Mouse (Mus musculus): Measurements from ENCODE around the gene Spsb2. TPM values are rescaled to one million over a fixed set of nuclear protein-coding genes. Genes with fewer than 3 reads are reported as not detected.

Spsb2 gene
- 1 to 10 TPM; 3.3 to 5.0 TPM for total RNA-seq (2021)
- long read RNA-seq, partial matches to known transcripts = 0 of 1 reads
- long read RNA-seq, other reads (novel, unspliced or antisense) = 0 of 1 reads

DNA sequence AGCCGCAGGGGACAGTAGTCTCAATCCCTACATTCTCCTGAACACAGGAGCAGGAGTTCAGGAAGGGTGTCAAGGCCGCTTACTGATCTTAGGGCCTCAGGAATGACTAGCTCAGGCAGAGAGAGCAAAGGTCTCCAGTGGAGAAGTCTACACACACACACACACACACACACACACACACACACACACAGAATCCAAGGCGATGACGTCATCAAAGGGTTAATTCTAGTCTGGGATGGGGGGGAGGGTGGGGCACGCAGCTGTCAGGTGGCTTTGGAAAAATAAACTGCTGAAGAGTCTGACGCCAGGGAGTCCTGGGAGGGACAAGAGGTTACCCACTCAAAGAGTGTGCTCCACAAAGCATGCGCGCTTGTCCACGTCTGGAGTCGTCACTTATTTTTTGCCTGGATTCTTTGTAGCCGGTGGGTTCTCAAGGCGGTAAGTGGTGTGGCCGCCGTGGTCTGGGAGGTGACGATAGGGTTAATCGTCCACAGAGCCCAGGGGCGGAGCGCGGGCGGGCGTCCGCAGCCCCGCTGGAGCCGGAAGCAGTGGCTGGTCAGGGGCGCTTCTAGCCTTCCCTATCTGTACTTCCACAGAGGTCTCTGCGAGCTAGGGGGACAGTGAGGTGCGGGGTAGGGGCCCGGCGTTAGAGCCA is at the start of gene Spsb2:
Spsb2 (plus strand) TSS at position 304 of the 655 bp plus-strand sequence.
- DNase-seq (ENCODE audit: low spot score in 2 of 2) = peak; percentile 60 to 72

DNA sequence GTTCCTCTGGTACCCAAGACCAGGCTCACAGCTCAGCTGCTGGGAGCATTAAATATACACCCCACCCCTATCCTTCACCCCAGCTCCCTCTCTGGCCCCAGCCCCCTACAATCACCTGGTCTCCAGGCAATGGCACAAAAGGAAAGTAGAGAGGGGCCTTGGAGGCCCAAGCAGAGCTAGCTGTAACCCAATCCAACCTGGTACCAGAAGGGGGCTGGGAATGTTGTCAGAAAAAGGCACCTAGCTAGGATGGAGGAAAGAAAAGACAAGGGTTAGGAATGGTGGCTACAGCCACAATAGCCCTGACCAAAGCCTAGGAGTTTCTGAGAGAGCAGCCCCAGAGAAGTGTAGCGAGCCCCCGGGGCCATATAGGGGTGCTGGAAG is 49.6 kb upstream of the Spsb2 start:
- no peak for DNase-seq (ENCODE audit: low spot score in 2 of 2)

GRCm38 (mm10) chr6:124759259-124759658 is 49.2 kb upstream of the Spsb2 start:
- peak; percentile 83 to 85 for DNase-seq (ENCODE audit: low spot score in 2 of 2)

DNA sequence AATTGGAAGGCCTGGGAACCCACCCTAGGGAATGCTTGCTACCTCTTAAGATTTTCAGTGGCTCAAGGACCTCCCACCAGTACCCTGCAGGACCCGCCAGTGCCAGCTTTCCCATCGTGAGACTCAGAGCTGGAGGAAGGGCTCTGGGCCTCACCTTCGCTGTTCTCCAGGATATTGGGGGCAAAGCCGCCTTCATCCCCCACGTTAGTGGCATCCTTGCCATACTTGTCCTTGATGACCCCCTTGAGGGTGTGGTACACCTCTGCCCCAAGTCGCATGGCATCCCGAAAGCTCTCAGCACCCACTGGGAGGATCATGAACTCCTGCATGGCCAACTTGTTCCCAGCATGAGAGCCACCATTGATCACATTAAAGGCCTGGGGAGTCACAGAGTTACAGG is 42.5 kb upstream of the Spsb2 start:
- DNase-seq (ENCODE audit: low spot score in 2 of 2) = no peak

- DNase-seq (ENCODE audit: low spot score in 2 of 2) = no peak
Observed at GRCm38 (mm10) chr6:124767536-124767919, 40.9 kb upstream of the Spsb2 start.

DNA sequence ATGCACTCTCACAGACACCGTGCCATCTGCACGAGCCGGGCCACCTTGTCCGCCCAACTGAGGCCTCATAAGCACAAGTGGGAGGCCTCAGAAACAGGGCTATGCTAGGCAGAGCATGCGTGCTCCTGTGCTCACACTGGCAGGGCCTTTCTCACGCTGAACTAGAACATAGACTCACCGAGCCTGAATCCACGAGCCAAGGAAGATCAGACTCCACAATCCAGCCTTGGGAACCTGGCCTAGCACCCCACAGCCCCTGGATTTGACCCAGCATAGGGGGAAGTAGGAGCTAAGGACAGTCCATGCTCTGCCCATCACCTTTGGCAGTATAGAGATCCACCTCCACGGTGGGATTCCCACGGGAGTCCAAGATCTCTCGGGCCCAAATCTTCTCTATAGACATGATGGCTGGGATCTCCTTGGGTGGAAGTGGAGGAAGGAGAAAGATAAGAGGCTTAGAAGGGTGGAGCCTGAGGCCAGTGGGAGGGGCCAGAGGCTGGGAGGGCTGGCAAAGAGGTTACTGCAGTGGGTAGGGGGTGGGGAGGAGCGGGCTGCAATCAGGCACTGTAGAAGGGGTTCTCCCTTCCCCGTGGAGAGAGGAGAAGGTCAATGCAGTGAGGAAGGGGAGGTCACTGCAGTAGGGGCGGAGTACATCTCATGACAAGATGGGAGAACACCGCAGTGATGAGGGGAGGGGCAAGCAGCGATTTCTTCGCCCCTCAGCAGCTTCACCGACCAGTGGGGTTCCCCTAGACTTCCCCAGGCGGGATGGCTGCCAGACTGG is 40.3 kb upstream of the Spsb2 start:
- DNase-seq (ENCODE audit: low spot score in 2 of 2) = peak; percentile 56 to 66

DNA sequence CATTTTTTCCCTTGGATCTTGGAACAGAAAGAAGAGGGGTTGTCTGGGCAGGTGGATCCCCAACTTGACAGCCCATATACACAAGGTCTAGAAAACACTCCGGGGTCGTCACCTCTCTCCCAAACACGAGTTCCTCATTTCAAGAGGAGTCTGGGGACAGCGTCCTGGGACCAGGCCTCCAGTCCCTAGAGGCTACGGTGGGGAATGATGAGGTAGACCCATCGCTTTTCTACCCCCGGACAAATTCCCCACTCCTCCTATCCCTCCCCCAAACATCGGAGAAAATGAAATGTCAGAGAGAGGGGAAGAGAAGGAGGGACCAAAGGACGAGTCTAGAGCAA is 39.8 kb upstream of the Spsb2 start:
- no peak for DNase-seq (ENCODE audit: low spot score in 2 of 2)

DNA sequence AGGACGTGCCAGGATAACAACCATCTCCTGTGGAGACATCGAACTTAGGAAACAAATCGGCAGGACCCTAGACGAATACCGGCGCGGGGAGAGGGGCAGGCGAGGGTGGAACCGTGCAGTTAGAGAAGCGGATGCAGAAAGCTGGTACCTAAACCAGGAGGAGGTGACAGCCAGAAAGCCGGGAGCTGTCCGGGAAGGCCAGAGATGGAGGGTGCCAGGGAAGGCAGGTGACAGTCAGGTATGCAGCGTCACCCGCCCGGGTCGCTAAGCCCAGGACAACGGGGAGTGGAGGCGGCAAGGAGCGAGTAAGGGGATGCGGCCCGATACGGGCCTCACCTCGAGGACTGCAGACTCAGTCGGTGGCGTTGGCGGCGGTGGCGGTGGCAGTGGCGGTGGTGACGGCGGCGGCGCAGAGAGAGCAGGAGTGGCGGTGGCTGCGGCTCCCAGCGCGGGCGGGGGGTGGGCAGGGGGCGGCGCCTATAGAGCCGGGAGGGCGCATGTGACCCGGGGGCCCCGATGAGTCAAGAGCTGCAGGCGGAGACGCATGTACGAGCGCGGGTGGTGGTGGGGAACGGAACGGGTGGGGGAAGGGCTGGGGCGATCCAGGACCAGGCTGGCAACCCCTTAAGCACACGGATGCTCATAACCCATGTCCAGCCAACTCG is 39.2 kb upstream of the Spsb2 start, which contains the start of gene Eno2:
Eno2 (minus strand) TSS at position 573 of the 665 bp plus-strand sequence.
- peak; percentile 66 to 77 for DNase-seq (ENCODE audit: low spot score in 2 of 2)

DNA sequence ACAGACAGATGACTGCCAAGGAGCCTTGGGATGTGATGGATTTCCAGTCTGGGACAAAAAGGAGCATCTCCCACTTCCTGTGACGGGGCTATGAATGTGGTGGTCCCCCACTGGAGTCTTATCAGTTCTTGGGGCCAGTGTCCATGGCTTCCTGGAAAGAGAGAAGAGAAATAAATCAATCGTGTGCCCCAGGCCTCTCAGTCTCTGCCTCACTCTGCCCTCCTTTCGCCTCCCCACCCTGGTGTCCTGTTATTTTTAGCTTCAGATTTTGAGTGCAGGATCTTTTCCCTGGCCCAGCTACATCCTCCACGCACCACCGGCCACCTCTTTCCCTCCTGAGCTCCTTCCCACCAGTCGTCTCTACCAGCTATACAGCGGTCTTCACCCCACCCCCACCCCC is 38.4 kb upstream of the Spsb2 start:
- no peak for DNase-seq (ENCODE audit: low spot score in 2 of 2)

DNA sequence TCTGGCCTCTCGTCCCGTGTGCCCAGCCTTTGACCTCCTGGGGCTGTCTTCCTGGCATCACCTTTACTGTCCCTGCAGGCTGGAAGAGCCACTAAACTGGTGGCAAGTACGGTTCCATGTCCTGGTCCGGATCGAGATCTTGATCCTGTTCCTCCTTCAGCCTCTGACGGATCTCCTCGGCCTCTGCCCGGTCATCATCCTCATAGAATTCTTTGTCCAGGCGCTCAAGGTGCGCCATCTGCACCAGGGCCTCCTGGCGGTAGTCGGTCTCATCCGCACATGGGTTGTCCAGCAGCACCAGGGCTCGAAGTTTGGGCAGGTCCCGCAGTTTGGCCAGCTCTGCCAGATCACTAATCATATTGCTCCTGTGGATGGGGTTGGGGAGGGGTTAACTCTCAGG is 38.0 kb upstream of the Spsb2 start:
- no peak for DNase-seq (ENCODE audit: low spot score in 2 of 2)

DNA sequence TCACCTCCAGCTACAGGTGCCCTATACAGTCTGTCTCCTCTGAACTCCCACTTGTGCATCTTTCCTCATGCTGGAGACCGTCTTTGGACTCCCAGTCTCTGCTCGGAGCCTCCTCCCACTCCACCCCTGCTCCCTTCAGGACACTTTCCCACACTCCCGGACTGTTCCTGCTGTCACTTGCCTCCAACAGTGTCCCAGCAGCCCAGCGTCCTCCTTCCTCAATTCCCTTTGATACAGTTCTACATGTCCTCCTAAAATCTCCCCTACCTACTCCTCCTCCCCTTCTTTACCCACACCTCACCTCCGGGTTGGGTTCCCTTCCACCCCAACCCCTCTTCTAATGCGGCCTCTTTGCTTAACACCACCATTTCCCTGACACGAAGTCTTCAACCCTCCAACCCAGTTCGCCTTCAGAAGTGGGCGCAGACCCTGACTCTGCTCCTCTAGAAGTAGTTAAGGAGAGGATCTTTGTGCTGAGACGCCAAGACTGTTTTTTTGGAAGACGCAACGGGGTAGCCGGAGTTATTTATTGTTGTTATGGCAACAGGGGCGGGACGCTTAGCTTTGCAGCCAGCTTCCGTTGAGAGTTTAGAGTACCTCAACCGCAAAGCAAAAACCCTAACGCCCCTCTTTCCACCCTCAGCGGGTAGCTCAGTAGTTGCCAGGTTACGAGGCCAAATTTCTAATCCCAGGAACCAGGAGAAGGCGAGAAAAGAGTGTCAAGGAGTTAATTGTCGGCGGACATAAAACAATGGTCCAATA is 29.1 kb upstream of the Spsb2 start, which contains the start of gene Lrrc23:
Lrrc23 (minus strand) TSS at position 506 of the 762 bp plus-strand sequence.
- peak in 1 of 2 experiments; percentile 47 for DNase-seq (ENCODE audit: low spot score in 2 of 2)

DNA sequence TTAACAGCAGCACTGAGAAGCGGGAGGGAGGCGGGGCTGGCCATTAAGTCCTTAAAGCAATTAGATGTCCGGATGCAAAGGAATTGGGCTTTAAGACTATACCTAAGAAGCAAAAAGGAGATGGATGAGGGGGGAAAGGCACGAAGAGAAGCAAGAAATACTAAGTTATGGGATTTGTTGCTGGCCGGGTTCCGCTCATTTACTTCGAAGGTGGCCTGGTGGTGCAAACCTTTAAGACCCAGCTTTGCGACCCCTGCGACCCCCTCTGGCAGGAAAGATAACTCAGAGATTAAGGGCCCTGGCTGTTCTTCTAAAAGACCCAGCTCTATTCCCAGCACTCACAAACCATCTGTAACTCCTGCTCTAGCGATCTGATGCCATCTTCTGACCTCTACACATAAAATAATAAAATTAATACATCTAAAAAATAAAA is 28.5 kb upstream of the Spsb2 start:
- no peak for DNase-seq (ENCODE audit: low spot score in 2 of 2)

GRCm38 (mm10) chr6:124780917-124781316 is 27.5 kb upstream of the Spsb2 start:
- DNase-seq (ENCODE audit: low spot score in 2 of 2) = no peak

DNA sequence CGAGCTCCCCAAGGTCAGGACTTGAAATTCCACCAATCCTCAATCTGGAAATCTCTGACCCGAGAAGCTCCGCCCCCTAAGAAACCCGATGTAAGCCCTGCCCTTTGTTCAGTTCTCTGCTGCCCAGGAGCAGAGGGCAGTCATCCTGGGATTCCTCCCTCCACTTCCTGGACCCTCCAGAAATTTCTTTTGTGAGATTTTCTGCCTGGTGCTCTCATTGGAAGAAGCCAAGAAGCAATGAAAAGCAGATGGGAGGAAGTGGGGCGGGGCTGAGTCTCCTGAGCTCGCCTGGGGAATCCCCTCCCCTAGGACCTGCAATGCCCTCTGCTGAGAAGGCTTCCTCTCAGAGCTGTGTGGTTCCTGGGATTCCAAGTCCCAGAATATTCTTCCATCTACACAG is 26.0 kb upstream of the Spsb2 start:
- no peak for DNase-seq (ENCODE audit: low spot score in 2 of 2)

DNA sequence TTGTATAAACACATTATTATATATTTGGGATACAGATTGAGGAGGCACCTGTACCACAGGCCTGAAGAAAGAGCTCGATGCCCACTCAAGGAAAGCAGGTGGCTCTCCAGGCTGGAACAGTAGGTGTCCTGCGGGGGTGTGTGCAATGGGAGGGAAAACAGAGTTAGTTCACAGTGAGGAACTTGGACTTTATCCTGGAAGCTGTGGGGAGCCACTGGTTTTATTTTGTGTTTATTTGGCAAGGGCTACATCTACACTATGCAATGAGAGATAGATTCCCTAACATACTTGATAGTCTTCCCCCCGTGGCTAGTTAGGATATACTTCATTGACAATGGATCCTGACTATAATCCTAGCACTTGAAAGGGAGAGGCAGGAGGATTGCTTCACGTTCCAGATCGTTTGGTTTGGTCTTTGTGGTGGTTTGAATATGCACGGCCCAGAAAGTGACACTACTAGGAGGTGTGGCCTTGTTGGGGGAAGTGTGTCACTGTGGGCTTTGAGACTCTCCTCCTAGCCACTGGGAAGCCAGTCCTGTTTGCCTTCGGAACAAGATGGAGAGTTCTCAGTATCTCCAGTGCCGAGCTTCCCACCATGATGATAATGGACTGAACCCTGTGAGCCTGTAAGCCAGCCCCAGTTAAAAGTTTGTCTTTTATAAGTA is 21.6 kb upstream of the Spsb2 start:
- no peak for DNase-seq (ENCODE audit: low spot score in 2 of 2)

DNA sequence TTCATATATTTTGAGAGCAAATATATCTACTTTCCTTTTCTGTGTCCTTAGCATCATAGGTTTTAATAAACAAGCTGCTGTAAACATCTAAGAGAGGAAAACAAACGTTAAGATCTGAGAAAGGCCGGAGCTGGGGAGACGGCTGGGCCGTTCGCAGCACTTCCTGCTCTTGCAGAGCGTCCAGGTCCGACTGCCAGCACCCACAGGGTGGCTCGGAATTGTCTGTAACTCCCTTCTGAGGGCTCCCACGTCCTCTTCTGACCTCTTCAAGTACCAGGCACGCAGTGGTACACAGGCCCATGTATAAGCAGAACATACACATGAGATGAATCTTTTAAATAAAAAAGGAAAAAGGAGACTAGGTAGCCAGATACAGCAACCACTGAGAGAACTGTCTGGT is 20.7 kb upstream of the Spsb2 start:
- no peak for DNase-seq (ENCODE audit: low spot score in 2 of 2)

- no peak for DNase-seq (ENCODE audit: low spot score in 2 of 2)
Observed at GRCm38 (mm10) chr6:124789519-124789918, 18.9 kb upstream of the Spsb2 start.

DNA sequence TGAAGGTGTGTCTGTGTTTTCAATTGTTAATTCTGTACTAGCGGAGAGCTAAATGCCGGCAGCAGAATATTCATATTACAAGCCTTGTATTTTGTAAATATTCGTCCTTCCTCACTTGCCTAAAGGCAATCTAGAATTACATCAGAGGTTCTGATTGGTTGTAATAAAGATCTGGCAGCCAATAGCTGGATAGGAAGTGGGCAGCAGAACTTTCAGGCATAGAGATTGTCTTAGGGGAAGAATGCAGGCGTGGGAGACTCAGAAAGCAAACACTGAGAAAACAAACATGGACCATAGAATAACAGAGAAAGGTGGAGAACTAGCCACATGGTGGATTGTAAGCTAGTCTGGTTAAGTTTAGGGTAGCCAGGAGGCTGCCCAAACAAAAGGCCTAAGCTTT is 18.3 kb upstream of the Spsb2 start:
- no peak for DNase-seq (ENCODE audit: low spot score in 2 of 2)

DNA sequence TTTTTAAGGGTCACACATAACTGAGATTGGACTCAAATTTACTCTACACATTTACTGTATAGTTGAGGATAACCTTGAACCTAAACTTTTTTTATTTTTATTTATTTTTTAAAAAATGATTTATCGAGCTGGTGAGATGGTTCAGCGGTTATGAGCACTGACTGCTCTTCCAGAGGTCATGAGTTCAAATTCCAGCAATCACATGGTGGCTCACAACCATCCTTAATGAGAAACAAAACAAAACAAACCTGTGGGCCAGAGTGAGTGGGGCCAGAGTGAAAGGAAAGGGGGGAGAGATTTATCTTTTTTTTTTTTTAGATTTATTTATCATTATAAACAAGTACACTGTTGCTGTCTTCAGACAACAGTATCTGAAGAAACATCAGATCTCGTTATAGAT is 16.6 kb upstream of the Spsb2 start:
- no peak for DNase-seq (ENCODE audit: low spot score in 2 of 2)

GRCm38 (mm10) chr6:124795781-124796180 is 12.7 kb upstream of the Spsb2 start:
- DNase-seq (ENCODE audit: low spot score in 2 of 2) = no peak

- DNase-seq (ENCODE audit: low spot score in 2 of 2) = no peak
Observed at GRCm38 (mm10) chr6:124796200-124796599, 12.3 kb upstream of the Spsb2 start.

All from layer of hippocampus, postnatal 10 days (tissue).